Mouse (Mus musculus) gonadal fat pad, adult 2 months (tissue): ENCODE results near the gene Gipc1. TPM values are rescaled to one million over a fixed set of nuclear protein-coding genes. Genes with fewer than 3 reads are reported as not detected.

ENCODE experiments used
- DNase-seq: peaks from one replicate; pipeline ENCODE4 v3.0.0-alpha.2; 2012; ENCODE audit warnings: low read depth
- polyA plus RNA-seq: library from polyadenylated mRNA; depleted of rRNA; stranded (reverse); fragments of >200 nt; gene quantifications from 2 replicates; pipeline ENCODE4 v1.2.3, GENCODE M21; 2012; rRNA removed

Gipc1 gene
- polyA plus RNA-seq, 1 experiment, result 95.2 TPM

- no peak for DNase-seq
These were observed 28.1 kb downstream of the Gipc1 start for GRCm38 (mm10) chr8:83680603-83681002.

DNA sequence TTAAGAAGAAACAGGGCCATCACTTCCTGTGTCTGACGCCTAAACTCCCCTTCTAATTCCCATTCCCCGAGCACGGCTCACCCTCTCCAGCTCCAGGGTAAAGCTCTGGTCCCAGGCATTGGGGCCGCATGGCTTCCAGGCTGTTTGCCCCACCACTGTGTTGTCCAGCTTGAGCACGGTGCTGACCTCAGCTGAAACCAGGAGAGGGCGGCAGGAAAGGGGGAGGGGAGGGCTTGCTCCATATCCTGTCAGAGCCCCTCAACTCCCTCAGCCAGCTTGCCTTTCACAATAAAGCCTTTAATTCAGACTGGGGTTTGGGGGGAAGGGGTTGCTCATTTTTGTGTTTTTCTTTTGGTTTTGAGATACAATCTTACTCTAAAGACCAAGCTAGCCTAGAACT, 28.6 kb downstream of the Gipc1 start:
- no peak for DNase-seq

DNA sequence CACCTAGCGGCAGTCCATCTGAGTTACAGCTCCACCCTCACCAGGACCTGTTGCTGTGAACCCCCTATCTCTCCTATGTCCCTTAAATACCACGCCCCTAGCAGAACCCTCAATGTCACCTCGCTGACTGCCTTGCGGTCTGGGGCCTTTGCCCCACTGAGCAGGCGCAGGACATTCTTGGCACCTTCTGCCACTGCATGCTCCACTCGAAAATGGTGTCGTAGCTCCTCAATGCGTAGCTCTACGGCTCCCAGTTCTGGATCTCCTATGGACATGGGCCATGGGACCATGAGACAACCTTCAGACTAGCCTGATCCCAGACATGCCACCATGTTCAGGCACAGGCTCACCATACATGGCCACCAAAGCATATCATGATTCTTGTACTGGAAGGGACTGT, 32.0 kb downstream of the Gipc1 start:
- no peak for DNase-seq

DNA sequence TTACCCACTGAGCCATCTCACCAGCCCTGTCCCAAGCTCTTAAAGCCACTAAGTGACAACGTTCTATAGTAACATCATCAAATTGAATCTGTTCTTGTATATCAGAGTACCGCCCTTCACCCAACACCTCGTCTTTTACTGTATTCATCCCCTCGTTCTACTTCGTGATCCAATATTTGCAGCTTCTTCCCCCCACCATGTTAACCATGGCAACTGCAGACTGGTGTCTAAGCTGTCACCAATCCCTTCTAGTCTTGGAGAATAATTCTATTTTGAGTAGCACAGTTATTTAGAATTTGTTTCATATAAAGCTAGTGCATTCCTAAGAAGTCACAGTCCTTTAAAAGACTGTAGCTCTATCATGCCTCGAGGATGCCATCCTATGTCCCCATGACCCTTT, 36.8 kb downstream of the Gipc1 start:
- no peak for DNase-seq

DNA sequence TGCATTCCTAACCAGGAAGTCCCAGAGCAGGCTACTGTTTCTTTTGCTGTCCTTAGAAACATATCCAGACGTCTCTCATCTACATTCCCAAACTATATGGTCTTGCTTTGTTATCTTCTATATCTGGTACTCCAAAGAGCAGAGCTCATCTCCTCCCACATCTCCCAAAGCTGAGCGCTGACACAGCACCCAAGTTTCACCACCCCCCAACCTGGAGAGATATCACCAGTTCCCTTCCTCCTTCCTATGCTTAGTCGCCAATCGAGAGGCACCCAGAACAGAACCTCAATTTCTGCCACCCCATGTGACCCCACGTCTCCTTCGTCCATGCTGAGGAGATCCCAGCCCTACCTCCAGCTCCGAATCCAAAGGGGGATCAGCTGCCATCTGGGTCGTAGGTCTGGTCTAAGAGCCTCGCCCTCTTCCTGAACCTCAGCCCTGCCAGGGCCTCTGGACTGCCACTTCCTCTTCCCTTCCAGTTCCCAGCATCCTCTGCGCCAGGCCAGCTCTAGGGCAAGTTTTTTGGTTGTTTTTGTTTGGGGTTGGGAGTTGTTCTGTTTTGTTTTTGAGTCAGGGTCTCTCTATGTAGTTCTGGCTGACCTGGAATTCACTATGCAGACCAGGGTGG, 41.2 kb downstream of the Gipc1 start:
- no peak for DNase-seq

GRCm38 (mm10) chr8:83694369-83695160, 42.1 kb downstream of the Gipc1 start:
- no peak for DNase-seq

- DNase-seq, result no peak
These were observed 43.1 kb downstream of the Gipc1 start for GRCm38 (mm10) chr8:83695351-83696106.

GRCm38 (mm10) chr8:83697374-83698220, 45.1 kb downstream of the Gipc1 start:
- DNase-seq, result no peak

DNA sequence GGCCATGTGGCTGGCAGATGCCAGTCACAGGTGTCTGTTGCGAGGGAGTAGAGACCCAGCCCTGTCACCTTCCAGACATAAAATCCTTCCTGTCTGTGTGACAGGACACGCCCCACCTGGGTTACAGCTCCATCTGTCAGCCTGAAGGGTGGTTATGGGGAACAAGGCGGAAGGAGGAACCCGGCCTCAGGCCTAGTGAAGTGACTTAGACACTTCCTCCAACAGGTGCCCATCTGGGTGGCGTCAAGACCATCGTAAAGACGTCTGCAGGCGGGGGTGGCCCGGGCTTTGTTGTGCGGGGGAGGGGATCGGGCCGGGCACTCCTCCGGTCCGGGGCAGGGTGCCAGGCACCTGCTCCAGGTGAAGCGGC, 45.8 kb downstream of the Gipc1 start:
- DNase-seq, result no peak

DNA sequence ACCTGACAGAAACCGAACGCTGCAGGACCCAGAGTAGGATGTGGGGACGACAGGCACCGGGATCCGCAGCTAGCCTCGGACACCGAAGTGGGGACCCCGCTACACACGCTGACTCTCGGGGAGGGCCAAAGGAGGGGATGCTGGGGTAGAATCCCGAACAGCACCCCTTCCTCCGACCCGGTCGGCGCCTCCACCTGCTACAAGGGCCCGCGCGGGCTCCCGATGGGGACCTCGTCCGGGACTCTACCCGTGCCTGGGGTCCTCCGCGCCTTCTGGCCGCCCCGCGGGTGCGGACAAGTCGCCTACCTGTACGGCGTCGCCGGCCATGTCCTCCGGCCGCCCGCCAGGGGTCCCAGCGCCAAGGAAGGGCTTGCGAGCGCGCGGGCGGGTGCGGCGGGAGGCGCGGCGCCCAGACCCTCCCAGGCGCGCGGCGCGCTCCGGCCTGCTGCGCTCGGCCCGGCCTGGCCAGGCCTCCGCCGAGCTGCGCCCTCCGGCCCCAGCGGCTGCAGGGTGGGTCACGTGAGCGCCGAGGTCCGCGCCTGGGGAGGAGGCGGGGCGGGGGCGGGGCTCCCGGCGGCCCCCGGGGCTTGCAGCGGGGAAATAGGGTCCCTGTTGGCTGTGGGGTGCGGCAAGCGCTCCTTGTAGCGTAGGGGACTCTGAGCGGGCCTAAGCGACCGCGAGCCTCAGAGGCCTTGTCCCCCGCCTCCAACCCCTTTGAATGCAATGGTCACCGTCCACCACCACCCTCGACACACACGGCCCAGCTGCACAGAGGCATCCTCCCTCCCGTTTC, 46.4 kb downstream of the Gipc1 start, which contains the start of gene Pkn1:
Pkn1 (minus strand) TSS at position 519 of the 793 bp plus-strand sequence.
- no peak for DNase-seq

- DNase-seq, result no peak
These were observed 47.1 kb downstream of the Gipc1 start for GRCm38 (mm10) chr8:83699566-83699965.

DNA sequence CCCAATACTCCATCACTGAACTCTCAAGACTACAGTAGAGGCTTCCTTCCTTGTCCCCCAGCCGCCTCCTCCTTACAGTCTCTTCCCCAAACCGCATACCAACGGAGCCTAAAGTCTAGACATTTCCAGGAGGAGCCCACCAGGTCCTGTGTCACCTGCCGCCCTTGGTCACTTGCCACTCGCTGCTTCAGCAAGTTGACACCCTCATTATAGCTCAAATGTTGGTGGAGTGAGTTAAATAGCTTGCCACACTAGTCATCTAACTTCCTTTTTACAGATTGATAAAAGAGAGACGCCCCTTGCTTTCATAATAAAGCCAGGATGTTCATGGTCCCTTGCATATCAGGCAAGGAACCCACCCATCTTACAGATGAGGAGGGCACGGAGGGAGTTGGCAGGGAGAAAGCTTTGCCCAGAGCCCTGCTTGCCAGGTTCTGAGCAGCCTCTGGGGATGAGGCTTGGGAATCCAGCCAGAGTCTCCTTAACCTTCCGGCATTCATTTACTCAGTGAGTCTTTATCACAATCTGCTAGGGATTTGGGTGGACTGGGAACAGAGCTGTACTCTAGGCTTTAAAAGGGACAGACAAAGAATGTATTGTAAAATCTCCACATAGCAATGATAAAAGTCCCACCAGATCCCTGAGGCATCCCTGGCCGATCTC, 48.1 kb downstream of the Gipc1 start:
- no peak for DNase-seq

DNA sequence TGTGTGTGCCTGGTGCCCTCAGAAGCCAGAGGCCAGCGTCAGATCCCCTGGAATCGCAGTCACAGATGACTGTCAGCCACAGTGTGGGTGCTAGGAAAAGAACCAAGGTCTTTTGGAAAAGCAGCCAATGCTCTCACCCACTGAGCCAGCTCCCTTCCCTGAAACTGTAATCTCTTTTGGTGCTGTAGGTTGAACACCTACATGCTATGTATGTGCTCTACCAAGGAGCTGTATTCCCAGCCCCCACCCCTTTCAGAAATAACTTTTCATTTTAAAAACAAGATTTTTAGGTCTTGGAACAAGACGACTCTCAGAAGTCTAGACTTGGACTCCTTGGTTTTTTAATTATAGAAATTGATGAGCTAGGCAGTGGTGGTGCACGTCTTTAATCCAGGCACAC, 50.9 kb downstream of the Gipc1 start:
- no peak for DNase-seq

DNA sequence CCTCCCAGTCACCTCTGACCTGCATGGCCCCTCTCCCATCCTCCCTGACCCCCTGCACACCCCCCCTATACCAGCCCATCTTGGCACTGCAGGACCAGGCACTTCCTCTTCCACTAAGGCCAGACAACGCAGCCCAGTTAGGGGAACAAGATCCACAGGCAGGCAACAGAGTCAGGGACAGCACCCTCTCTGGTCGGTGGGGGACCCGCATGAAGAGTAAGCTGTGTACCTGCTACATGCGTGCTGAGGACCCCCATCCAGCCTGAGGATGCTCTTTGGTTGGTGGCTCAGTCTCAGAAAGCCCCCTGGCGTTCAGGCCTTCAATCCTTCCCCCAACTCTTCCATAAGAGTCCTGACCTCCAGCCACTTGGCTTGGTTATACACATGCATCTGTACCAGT, 53.9 kb downstream of the Gipc1 start:
- DNase-seq, result no peak

- no peak for DNase-seq
These were observed 55.1 kb downstream of the Gipc1 start for GRCm38 (mm10) chr8:83707554-83707953.

Other genes starting within 250 kb of the Gipc1 start
- gene Scoc, start 194.3 kb upstream of the Gipc1 start, polyA plus RNA-seq, result 10.6 and 14.3 TPM in 2 replicates
- 0.11 TPM in 1 of 2 replicates, not detected in the other for gene Olfr370, start 116.9 kb upstream of the Gipc1 start, polyA plus RNA-seq
- 509 and 536 TPM in 2 replicates for gene Ndufb7, start 86.0 kb upstream of the Gipc1 start, polyA plus RNA-seq
- gene Tecr, start 44.7 kb upstream of the Gipc1 start, polyA plus RNA-seq, result 772 and 857 TPM in 2 replicates
- 36.0 and 40.6 TPM in 2 replicates for gene Dnajb1, start 44.5 kb upstream of the Gipc1 start, polyA plus RNA-seq
- gene Ptger1, start 14.0 kb downstream of the Gipc1 start, polyA plus RNA-seq, result 1.3 and 1.4 TPM in 2 replicates
- gene Pkn1, start 46.5 kb downstream of the Gipc1 start, polyA plus RNA-seq, result 63.3 and 63.6 TPM in 2 replicates
- 28.2 and 35.7 TPM in 2 replicates for gene Ddx39, start 62.5 kb downstream of the Gipc1 start, polyA plus RNA-seq
- 173 and 176 TPM in 2 replicates for gene Adgre5, start 88.6 kb downstream of the Gipc1 start, polyA plus RNA-seq
- 66.4 and 70.0 TPM in 2 replicates for gene Adgrl1, start 247.4 kb downstream of the Gipc1 start, polyA plus RNA-seq